Mouse (Mus musculus) cerebellum, adult 9-10 months (tissue): ENCODE measurements around the gene Vmn1r192.
"Not testable (repeated sequence)": the region's sequence is repeated elsewhere in the genome, so short reads cannot be mapped to it uniquely, and the experiment has no call there.

Experiments used
- DNase-seq: peaks from one replicate; pipeline ENCODE4 v3.0.0; 2022

The Vmn1r192 gene

DNA sequence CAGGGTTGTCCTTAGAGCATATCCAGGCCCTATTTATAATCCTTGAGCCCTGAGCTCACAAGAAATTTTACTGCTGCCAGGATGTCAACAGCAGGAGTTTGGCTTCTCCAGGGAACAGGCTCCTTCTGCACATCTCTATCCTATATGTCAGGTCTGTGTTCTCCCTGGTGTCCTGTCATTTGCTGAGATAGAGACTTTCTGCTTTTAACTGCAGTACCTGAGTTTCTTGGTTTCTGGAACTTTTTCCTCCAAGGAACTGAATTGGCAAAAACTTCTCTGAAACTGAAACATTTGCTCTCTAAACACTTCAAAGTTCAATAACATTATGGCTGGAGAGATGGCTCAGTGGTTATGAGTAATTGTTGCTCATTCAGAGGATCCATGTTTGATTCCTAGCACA is at the start of gene Vmn1r192:
Vmn1r192 (minus strand) TSS at position 101 of the 400 bp plus-strand sequence.
- no peak for DNase-seq

DNA sequence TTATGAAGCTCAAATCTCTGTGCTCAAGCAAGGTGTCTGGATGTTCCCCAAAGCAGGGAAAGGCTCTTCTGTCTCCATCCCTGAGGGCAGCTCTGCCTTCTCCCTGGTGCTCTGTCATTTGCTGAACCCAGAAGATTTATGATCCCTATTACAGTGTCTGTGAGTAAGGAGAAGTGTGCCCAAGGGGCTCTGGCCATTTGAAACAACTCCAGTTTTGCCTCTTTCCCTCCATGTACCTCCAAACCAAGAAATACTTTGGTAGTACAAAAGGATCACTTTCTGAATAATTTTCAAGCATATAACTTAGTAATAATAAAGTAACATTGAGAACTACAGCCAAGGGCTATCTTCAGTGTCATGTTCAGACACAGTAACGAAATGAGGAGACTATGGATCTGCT is 32.1 kb upstream of the Vmn1r192 start, which contains the start of gene Vmn1r193:
Vmn1r193 (minus strand) TSS at position 101 of the 400 bp plus-strand sequence.
- DNase-seq = not testable (repeated sequence)

DNA sequence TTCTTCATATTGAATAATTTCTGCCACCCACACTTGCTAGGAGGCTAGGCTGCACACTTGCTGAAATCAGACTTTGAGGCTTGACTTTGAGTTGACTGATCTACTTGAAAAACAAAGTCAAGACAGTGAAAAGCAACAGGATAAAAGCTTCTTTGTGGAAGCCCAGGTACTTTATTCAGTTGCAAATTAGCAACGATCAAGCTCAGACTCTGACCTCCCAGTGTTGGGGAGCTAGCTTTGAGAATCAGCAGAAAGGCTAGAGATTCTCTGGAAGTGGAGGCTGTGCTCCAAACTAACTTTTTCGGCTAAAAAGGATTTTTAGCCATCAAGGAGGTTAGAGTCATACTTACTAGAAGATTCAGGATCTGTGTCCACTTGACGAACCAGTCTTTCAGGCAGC is 1.8 kb upstream of the Vmn1r192 start:
- DNase-seq = not testable (repeated sequence)

DNA sequence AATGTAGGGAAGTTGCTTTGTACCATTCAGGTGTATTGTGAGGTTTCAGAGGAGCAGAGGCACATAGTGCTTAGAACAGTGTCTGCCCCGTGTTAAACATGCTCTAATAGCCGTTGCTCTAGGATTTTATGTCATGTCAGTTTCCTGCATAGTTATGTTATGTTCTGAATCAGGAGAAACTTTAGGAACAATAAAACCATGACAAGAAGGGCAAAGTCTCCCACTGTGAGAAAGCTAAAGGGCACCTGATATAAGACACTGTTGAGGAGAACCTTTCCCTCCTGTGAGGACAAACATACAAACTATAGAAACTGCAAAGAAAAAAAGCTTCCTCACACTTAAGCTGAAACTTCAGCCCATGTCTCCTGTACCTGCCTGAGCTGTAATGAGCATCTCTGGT is 556 bp downstream of the Vmn1r192 start:
- DNase-seq = no peak

DNA sequence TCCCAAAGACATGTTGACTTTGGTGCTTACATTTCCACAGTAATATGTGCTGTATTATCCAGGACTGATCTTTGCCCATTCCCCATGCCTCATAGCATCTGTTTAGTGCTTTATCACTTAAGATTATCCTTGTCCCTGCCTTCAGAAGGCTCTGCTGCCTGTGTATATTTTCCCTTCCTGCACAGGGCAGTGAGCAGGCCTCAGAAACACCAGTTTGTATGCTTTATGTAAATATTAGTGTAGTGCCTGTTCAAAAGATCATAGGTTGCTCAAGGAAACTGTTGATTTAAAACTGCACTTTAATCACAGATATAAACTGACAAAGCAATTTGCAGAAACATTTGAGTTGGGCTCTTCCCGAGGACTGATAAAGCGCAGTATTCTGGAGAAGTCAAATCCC is 1.6 kb downstream of the Vmn1r192 start:
- DNase-seq = no peak

DNA sequence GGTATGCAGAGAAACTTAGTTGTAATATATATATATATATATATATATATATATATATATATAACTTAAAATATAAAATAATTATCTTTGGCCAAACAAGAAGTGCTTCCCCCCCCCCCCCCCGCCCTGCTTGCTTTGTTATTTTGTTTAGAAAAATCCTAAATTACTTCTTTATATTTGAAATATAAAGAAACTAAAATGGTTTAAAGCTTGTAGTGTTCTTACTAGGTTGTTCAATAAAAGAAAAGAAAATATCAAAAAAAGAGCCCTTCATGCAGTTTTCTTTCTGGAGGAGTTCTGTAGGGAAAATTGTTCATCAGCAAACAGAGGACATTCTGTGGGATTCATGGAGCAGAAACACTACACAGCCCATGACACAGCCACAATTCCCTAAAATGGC is 7.1 kb downstream of the Vmn1r192 start, which contains the start of gene Vmn1r191:
Vmn1r191 (minus strand) TSS at position 101 of the 400 bp plus-strand sequence.
- DNase-seq = no peak

DNA sequence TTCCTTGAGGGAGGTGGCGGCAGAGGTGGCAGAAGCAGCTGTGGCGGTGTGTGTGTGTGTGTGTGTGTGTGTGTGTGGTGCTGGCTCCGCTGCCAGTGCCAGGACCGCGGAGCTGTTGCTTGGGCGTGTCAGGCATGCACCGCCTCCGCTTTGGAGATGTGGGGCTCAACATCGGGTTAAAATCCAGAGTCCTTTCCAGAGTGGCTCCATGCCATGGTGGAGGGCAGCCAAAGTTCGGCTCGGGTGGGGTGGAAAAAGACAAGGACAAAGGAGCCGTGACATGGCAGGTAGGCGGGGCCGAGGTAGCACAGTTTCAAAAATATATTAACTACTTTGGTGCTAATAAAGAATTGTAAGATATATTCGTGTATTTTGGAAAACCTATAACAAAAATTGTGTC is 22.5 kb downstream of the Vmn1r192 start:
- no peak for DNase-seq

DNA sequence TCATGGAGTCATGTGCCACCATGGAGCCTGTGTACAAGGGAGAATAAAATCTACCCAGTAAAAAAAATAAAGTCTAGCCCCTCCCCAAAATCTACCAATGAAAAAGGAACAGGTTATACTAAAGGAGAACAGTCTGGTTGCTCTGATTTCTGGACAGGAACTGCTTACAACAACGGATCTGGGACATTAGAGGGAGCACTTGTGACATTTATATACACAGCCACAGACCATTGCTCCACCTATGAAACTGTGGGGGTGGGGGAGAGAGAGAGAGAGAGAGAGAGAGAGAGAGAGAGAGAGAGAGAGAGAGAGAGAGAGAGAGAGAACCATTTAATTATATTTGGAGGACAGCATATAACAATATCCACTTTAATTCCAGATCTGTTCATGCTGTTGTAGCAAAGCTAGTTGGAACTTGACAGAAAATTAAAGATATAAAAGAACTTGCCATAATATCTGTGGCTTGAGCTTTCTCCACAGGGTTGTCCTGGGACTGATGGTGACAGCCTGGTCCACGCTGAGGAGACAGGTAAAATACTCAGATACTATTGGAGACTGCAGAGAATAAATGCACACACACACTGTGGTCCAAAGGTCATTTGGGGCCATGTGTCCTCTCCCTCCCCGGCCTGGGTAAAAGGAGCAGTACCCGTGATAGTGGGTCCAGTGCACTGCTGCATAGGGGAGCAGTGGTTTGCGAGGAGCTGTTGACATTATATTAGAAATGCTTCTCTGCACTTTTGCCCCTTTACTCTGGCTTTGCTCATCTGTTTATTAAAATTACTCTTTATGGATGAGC is 54.2 kb downstream of the Vmn1r192 start:
- not testable (repeated sequence) for DNase-seq
